Mouse (Mus musculus) hindbrain, postnatal 0 days (tissue): ENCODE data around the gene Adam11. TPM values are rescaled to one million over a fixed set of nuclear protein-coding genes. Genes with fewer than 3 reads are reported as not detected.

Experiments
- ATAC-seq: fragments of 200-750 bp; cut with Nextera tagmentation; 2 replicates; pipeline ENCODE4 v1.8.0; 2017; ENCODE audit warnings: mild to moderate bottlenecking, moderate TSS enrichment, moderate library complexity
- DNase-seq: peaks from one replicate; pipeline ENCODE4 v3.0.0-alpha.2; 2015; ENCODE audit warnings: low spot score
- H3K27ac ChIP-seq: fragments of 300-500 bp; sonication (generic); 2 replicates; pipeline ENCODE4 v1.5.1; 2014; ENCODE audit warnings: mild to moderate bottlenecking
- H3K27me3 ChIP-seq: fragments of 300-500 bp; sonication (generic); 2 replicates; pipeline ENCODE4 v1.6.1; 2014; ENCODE audit warnings: low read length, mixed read lengths; ENCODE audit not compliant: insufficient read depth
- H3K36me3 ChIP-seq: fragments of 300-500 bp; sonication (generic); 2 replicates; pipeline ENCODE4 v1.6.1; 2014; ENCODE audit warnings: low read length, mixed read lengths; ENCODE audit not compliant: insufficient read depth
- H3K4me1 ChIP-seq: fragments of 300-500 bp; sonication (generic); 2 replicates; pipeline ENCODE4 v1.6.1; 2014; ENCODE audit warnings: antibody characterized with exemption, low read length, mixed read lengths; ENCODE audit not compliant: insufficient read depth
- H3K4me2 ChIP-seq: fragments of 300-500 bp; sonication (generic); 2 replicates; pipeline ENCODE4 v1.6.1; 2014; ENCODE audit warnings: low read depth, mild to moderate bottlenecking, low read length, moderate library complexity, mixed read lengths
- H3K4me3 ChIP-seq: fragments of 300-500 bp; sonication (generic); 2 replicates; pipeline ENCODE4 v1.5.1; 2014; ENCODE audit warnings: low read length
- H3K9ac ChIP-seq: fragments of 300-500 bp; sonication (generic); replicated peaks from 2 replicates; pipeline ENCODE4 v1.6.1; 2014; ENCODE audit warnings: mild to moderate bottlenecking, low read length, moderate library complexity, mixed read lengths
- H3K9me3 ChIP-seq: fragments of 300-500 bp; sonication (generic); 2 replicates; pipeline ENCODE4 v1.6.1; 2016; ENCODE audit warnings: low read length, mixed read lengths
- CTCF ChIP-seq: IDR thresholded peaks from 2 replicates; pipeline ENCODE4 v1.5.1; 2016; ENCODE audit warnings: antibody characterized with exemption, control low read depth, low read depth
- WGBS: fragments of 180-500 bp; shearing (Covaris S2); extraction: QIAGEN DNeasy Blood & Tissue Kit; methylation state at CpG from one replicate; pipeline ENCODE4 v1.1.7; 2014; 5-methylcytosine and 5-hydroxymethylcytosine counted together
- polyA plus RNA-seq: library from polyadenylated mRNA; unstranded; fragments of >200 nt; fragmentation: Nextera tagmentation; extraction: Ambion mirVana; gene quantifications from 2 replicates; pipeline ENCODE4 v1.2.1, GENCODE M21; 2015
- total RNA-seq: library from RNA; depleted of rRNA; stranded (reverse); fragments of >200 nt; gene quantifications from 2 replicates; pipeline ENCODE4 v1.2.3, GENCODE M21; 2014

Gene Adam11
- total and polyA plus RNA-seq, 2 experiments from 2014 or later = 17.8 to 33.1 TPM

GRCm38 (mm10) chr11:102770662-102771435 lies 9.6 kb downstream of the Adam11 start:
- no peak overlapping the region for H3K4me2 ChIP-seq
- H3K27ac ChIP-seq = no peak overlapping the region
- no peaks in the 10 kb centered on the region for H3K36me3 ChIP-seq
- no peak overlapping the region for H3K9ac ChIP-seq
- ATAC-seq (no peak), DNase-seq (no peak)
- H3K4me1 ChIP-seq = peaks cover 4% of the 10 kb centered on the region; the same call in 1 of the 2 replicates
- no peaks in the 10 kb centered on the region for H3K27me3 ChIP-seq
- H3K9me3 ChIP-seq = no peaks in the 10 kb centered on the region
- no peak for TF ChIP-seq CTCF
- H3K4me3 ChIP-seq = no peak overlapping the region
- 48% methylated on average over 15 of the region's 15 CpGs for WGBS

DNA sequence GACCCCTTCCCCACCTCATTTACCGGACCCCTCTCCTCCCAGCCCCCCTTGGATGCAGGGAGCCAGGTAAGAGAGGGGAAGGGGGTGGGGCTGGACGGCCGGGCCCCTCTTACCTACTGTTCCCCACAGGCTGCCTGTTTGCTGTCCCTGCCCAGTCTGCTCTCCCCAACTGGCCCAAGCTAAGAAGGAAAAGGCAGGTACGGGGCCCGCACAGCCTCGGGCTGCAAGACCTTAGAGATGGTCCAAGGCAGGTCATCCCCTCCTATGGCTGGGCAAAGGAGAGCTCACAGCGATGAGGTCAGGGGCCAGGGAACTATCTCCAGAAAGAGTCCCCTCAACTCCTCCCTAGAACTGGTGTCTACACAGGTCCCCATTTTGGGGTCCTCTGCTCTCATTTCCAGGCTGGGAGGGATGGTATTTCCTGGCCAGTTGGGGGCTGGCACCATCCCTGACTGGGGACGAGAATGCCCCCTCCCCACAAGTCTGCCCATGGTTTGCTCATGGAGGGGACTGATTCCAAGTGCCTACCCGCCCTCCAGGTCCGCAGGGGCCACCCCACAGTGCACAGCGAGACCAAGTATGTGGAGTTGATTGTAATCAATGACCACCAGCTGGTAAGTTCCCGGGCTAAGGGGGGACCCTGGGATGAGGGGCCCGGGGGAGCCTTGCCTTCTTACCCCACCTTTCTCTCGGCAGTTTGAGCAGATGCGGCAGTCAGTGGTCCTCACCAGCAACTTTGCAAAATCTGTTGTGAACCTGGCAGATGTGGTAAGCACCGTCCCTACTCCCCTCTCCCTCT lies 10.9 kb downstream of the Adam11 start:
- peaks cover 4% of the 10 kb centered on the region; the same call in 1 of the 2 replicates for H3K4me1 ChIP-seq

GRCm38 (mm10) chr11:102772771-102773700 lies 11.8 kb downstream of the Adam11 start:
- no peak for TF ChIP-seq CTCF
- Histone ChIP-seq H3K9me3 (no peaks in the 10 kb centered on the region), H3K27me3 (no peaks in the 10 kb centered on the region), H3K4me2 (no peak overlapping the region), H3K36me3 (0 out of 2 replicates have a peak, but pooled peaks cover 3% of the 10 kb centered on the region), H3K27ac (no peak overlapping the region), H3K9ac (no peak overlapping the region), H3K4me3 (no peak overlapping the region), H3K4me1 (peaks cover 9% of the 10 kb centered on the region; the same call in 1 of the 2 replicates)
- peak; percentile 42 for DNase-seq
- ATAC-seq = no peak
- WGBS = 57% methylated on average over 18 of the region's 18 CpGs

More for the DNA sequence above, 10.9 kb downstream of the Adam11 start:
- Histone ChIP-seq H3K27ac (no peak overlapping the region), H3K36me3 (0 out of 2 replicates have a peak, but pooled peaks cover 3% of the 10 kb centered on the region), H3K4me3 (no peak overlapping the region), H3K27me3 (no peaks in the 10 kb centered on the region), H3K9me3 (no peaks in the 10 kb centered on the region), H3K9ac (no peak overlapping the region), H3K4me2 (no peak overlapping the region)
- ATAC-seq (no peak), DNase-seq (no peak)
- no peak for TF ChIP-seq CTCF
- 24% methylated on average over 16 of the region's 16 CpGs for WGBS

DNA sequence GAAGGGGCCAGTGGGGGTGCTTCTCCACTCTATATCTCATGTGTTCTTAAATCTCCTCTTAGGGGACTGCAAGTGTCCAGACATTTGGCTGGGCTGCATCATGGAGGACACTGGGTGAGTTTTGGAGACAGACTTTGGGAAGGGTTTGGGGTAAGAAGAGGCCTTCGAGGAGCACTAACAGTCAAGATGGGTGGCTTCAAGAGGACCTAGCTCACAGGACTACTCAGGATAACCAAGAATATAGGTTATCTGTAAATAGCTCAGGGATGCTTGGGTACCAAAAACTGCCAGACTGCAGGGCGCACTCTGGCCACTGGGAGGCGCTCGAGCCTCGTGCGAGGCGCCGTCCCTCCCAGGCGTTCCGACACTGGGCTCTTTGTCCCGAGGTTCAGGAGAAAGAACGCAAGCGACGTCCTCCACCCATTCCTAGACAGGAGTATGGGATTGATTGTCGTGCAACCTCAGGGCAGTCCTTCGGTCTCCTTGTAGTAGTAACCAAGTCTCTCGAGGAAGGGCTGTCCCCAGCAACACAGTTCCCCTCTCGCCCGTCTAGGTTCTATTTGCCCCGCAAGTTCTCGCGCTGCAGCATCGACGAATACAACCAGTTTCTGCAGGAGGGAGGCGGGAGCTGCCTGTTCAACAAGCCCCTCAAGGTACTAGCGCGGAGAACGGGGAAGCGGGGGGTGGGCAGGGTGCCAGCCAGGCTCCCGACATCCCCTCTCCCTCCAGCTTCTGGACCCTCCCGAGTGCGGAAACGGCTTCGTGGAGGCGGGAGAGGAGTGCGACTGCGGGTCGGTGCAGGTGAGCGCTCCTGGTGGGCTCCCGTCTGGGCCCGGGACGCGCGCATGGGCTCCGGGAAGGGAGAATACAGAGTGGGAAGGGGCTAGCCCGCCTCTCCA lies 12.7 kb downstream of the Adam11 start:
- peak; percentile 99 for TF ChIP-seq CTCF
- H3K4me1 ChIP-seq = peaks cover 9% of the 10 kb centered on the region; the same call in 1 of the 2 replicates
- peak overlapping the region; percentile 91 for H3K27ac ChIP-seq
- 0 out of 2 replicates have a peak, but pooled peaks cover 3% of the 10 kb centered on the region for H3K36me3 ChIP-seq
- H3K4me2 ChIP-seq = peak overlapping the region; percentile 95
- peak overlapping the region; percentile 51 for H3K4me3 ChIP-seq
- H3K9ac ChIP-seq = peak overlapping the region; percentile 71
- no peaks in the 10 kb centered on the region for H3K27me3 ChIP-seq
- no peaks in the 10 kb centered on the region for H3K9me3 ChIP-seq
- WGBS = under 1% methylated on average over 46 of the region's 46 CpGs
- ATAC-seq (peak; percentile 52), DNase-seq (peak; percentile 94)

DNA sequence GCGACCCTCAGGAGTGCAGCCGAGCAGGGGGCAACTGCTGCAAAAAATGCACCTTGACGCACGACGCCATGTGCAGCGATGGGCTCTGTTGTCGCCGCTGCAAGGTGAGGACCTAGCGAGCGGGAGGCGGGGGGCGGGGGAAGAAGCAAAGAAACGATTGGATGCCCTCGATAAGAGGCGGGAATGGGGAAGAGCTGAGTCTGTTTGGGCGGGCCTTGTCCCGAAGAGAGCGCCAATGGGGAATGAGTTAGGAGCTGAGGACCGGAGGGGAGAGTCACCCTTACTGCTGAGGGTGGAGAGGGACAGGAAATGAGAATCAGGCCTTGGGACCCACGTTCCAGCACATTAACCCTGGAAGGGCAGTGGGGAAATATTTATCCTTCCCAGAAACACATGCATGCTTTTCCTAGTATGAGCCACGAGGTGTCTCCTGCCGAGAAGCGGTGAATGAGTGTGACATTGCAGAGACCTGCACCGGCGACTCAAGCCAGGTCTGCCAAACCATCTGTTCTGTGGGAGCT lies 13.4 kb downstream of the Adam11 start:
- Histone ChIP-seq H3K27me3 (no peaks in the 10 kb centered on the region), H3K9me3 (no peaks in the 10 kb centered on the region), H3K4me1 (peaks cover 15% of the 10 kb centered on the region; the same call in 1 of the 2 replicates), H3K4me2 (peak overlapping the region; percentile 95), H3K27ac (peak overlapping the region; percentile 91), H3K36me3 (0 out of 2 replicates have a peak, but pooled peaks cover 3% of the 10 kb centered on the region), H3K4me3 (peak overlapping the region; percentile 51), H3K9ac (peak overlapping the region; percentile 71)
- peak; percentile 65 for TF ChIP-seq CTCF
- peak; percentile 93 for DNase-seq
- WGBS = 1% methylated on average over 25 of the region's 25 CpGs
- peak; percentile 80 for ATAC-seq
